Mouse (Mus musculus) ES-E14 (cell line): ENCODE results near the gene Zcrb1. TPM values are rescaled to one million over a fixed set of nuclear protein-coding genes. Genes with fewer than 3 reads are reported as not detected.
"Not testable (repeated sequence)": the region's sequence is repeated elsewhere in the genome, so short reads cannot be mapped to it uniquely, and the experiment has no call there.

Experiments
- DNase-seq: peaks from one replicate; pipeline ENCODE4 v3.0.0-alpha.2; 2013; ENCODE audit warnings: low read depth, low spot score
- H3K27ac ChIP-seq: 2 replicates; pipeline ENCODE4 v1.5.1; 2012; ENCODE audit warnings: low read depth, mild to moderate bottlenecking, low read length, moderate library complexity, mixed read lengths; ENCODE audit not compliant: poor library complexity, insufficient read depth, severe bottlenecking
- H3K36me3 ChIP-seq: 2 replicates; pipeline ENCODE4 v1.6.1; 2012; ENCODE audit warnings: mild to moderate bottlenecking, low read length, moderate library complexity, mixed read lengths; ENCODE audit not compliant: control insufficient read depth, poor library complexity, insufficient read depth, severe bottlenecking
- H3K4me1 ChIP-seq, 2 experiments: fragments of 150-350 bp in 1 of 2; sonication (generic) in 1 of 2; 2 replicates each; pipeline ENCODE4 v1.6.1; 2012; ENCODE audit warnings: low read length in 2 of 2, mild to moderate bottlenecking in 1 of 2, mixed read lengths in 1 of 2; ENCODE audit not compliant: control insufficient read depth in 2 of 2, insufficient read depth in 2 of 2, poor library complexity in 1 of 2
- H3K4me3 ChIP-seq, 2 experiments: fragments of 150-350 bp in 1 of 2; sonication (generic) in 1 of 2; 2 replicates each; pipeline ENCODE4 v1.5.1; 2012; ENCODE audit warnings: low read length in 2 of 2, low read depth in 1 of 2, mild to moderate bottlenecking in 1 of 2, mixed read lengths in 1 of 2; ENCODE audit not compliant: insufficient read depth in 1 of 2, poor library complexity in 1 of 2, severe bottlenecking in 1 of 2
- H3K9ac ChIP-seq: 2 replicates; pipeline ENCODE4 v1.6.1; 2012; ENCODE audit warnings: low read depth, mild to moderate bottlenecking, low read length, mixed read lengths; ENCODE audit not compliant: poor library complexity, insufficient read depth, severe bottlenecking
- H3K9me3 ChIP-seq: fragments of 150-350 bp; sonication (generic); 2 replicates; pipeline ENCODE4 v1.6.1; 2012; ENCODE audit warnings: low read depth, mild to moderate bottlenecking, low read length; ENCODE audit not compliant: control insufficient read depth, insufficient read depth
- CHD2 ChIP-seq: IDR thresholded peaks from 2 replicates; pipeline ENCODE4 v1.6.1; 2014; ENCODE audit warnings: mild to moderate bottlenecking, low read depth, low read length, inconsistent platforms
- HCFC1 ChIP-seq: IDR thresholded peaks from 2 replicates; pipeline ENCODE4 v1.6.1; 2012; ENCODE audit warnings: low read length, inconsistent platforms, borderline replicate concordance; ENCODE audit not compliant: insufficient read depth
- MAFK ChIP-seq: IDR thresholded peaks from 2 replicates; pipeline ENCODE4 v1.6.1; 2014; ENCODE audit warnings: mild to moderate bottlenecking, low read depth, low read length, inconsistent platforms; ENCODE audit not compliant: insufficient read depth
- ZC3H11A ChIP-seq: IDR thresholded peaks from 2 replicates; pipeline ENCODE4 v1.6.1; 2012; ENCODE audit warnings: low read depth, mild to moderate bottlenecking, inconsistent platforms, low read length, borderline replicate concordance
- ZNF384 ChIP-seq: IDR thresholded peaks from 2 replicates; pipeline ENCODE4 v1.6.1; 2012; ENCODE audit warnings: low read depth, low read length, inconsistent platforms
- in situ Hi-C, 2 experiments: fragments of 600-800 bp; cut with MboI; formaldehyde crosslinking; loops; one replicate each; pipeline ENCODE4 v1.15.1; 2025; ENCODE audit warnings: low sequenced_read_pairs in 2 of 2, inconsistent platforms in 1 of 2; ENCODE audit not compliant: unreplicated experiment in 2 of 2
- total RNA-seq: library from RNA; depleted of rRNA; stranded (reverse); fragments of 300-350 nt; gene quantifications from 2 replicates; pipeline ENCODE4 v1.2.3, GENCODE M21; 2012

Zcrb1 gene
- total RNA-seq, 1 experiment: 34.8 TPM

GRCm38 (mm10) chr15:93381337-93381736 is 16.8 kb downstream of the Zcrb1 start:
- TF ChIP-seq MAFK (no peak), ZC3H11A (no peak)
- in situ Hi-C loops: no loop called here

GRCm38 (mm10) chr15:93379177-93379576 is 19.0 kb downstream of the Zcrb1 start:
- H3K36me3 ChIP-seq: no peaks in the 10 kb centered on the region
- in situ Hi-C loops: no loop called here
- DNase-seq: peak; percentile 38
- no peak overlapping the region for H3K4me3 ChIP-seq
- H3K9ac ChIP-seq: no peak overlapping the region
- no peak overlapping the region for H3K27ac ChIP-seq
- H3K9me3 ChIP-seq: no peaks in the 10 kb centered on the region
- no peak for TF ChIP-seq ZNF384
- TF ChIP-seq CHD2: no peak
- no peak for TF ChIP-seq ZC3H11A
- TF ChIP-seq HCFC1: no peak
- TF ChIP-seq MAFK: no peak
- no peaks in the 10 kb centered on the region for H3K4me1 ChIP-seq

More at GRCm38 (mm10) chr15:93381337-93381736, 16.8 kb downstream of the Zcrb1 start:
- Histone ChIP-seq H3K36me3 (no peaks in the 10 kb centered on the region), H3K9me3 (no peaks in the 10 kb centered on the region), H3K9ac (no peak overlapping the region), H3K4me3 (no peak overlapping the region), H3K4me1 (no peaks in the 10 kb centered on the region), H3K27ac (no peak overlapping the region)
- no peak for DNase-seq

- Histone ChIP-seq H3K9ac (no peak overlapping the region), H3K4me1 (no peaks in the 10 kb centered on the region), H3K4me3 (no peak overlapping the region), H3K9me3 (no peaks in the 10 kb centered on the region), H3K27ac (no peak overlapping the region), H3K36me3 (no peaks in the 10 kb centered on the region)
- TF ChIP-seq MAFK (no peak), ZNF384 (no peak), ZC3H11A (no peak), CHD2 (no peak), HCFC1 (no peak)
- in situ Hi-C loops: no loop called here
- DNase-seq: no peak
These were observed 22.4 kb downstream of the Zcrb1 start for GRCm38 (mm10) chr15:93375696-93376095.

- H3K36me3 ChIP-seq, H3K4me1 ChIP-seq, in situ Hi-C loops, H3K4me3 ChIP-seq, H3K9me3 ChIP-seq, H3K27ac ChIP-seq, H3K9ac ChIP-seq, DNase-seq: not testable (repeated sequence)
These were observed 25.5 kb downstream of the Zcrb1 start for GRCm38 (mm10) chr15:93372525-93373119.

GRCm38 (mm10) chr15:93371838-93372237 is 26.3 kb downstream of the Zcrb1 start:
- no peaks in the 10 kb centered on the region for H3K9me3 ChIP-seq
- H3K36me3 ChIP-seq: no peaks in the 10 kb centered on the region
- no peak overlapping the region for H3K4me3 ChIP-seq
- no peak overlapping the region for H3K9ac ChIP-seq
- in situ Hi-C loops: no loop called here
- H3K27ac ChIP-seq: no peak overlapping the region
- DNase-seq: no peak
- TF ChIP-seq ZC3H11A: no peak
- TF ChIP-seq ZNF384: no peak
- TF ChIP-seq HCFC1: no peak
- TF ChIP-seq CHD2: no peak
- TF ChIP-seq MAFK: no peak
- no peaks in the 10 kb centered on the region for H3K4me1 ChIP-seq
